Mouse (Mus musculus): Measurements from ENCODE around the gene Gm10282.

DNA sequence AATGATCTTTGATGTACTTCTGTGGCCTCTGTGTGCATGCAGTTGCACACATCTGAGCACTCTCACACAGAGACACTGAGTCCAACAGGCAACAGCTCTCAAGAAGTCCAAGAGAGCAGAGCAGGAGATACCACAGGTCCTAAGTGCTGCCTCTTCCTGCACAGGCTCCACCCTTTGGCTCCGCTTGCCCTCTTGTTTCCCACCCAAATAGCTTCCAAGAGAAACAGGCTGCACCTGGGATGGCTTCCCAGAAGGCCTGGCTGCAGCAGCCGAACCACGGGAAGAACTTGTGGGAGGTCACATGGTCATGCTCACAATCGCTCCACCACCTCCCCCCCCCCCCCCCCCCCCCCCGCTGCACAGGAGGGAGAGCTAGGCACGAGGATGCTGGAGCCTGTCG lies 39.7 kb downstream of the Gm10282 start:
- TF ChIP-seq CTCF (IDR thresholded peaks at IDR 0.05; ENCODE audit: low read depth, low read length) (no peak), POLR2A (IDR thresholded peaks at IDR 0.05; ENCODE audit: borderline replicate concordance, low read depth, low read length) (no peak)
